Mouse (Mus musculus) kidney, adult 2 months (tissue): ENCODE results near the gene Trp73. TPM values are rescaled to one million over a fixed set of nuclear protein-coding genes. Genes with fewer than 3 reads are reported as not detected.

Experiments used
- DNase-seq: peaks from one replicate; pipeline ENCODE4 v3.0.0; 2021
- H3K27ac ChIP-seq: fragments of 200-500 bp; 2 replicates; pipeline ENCODE4 v1.5.1; 2012; ENCODE audit warnings: low read depth, low read length, control low read depth, inconsistent platforms; ENCODE audit not compliant: insufficient read depth
- H3K27me3 ChIP-seq: fragments of 200-500 bp; replicated peaks from 2 replicates; pipeline ENCODE4 v1.6.1; 2012; ENCODE audit warnings: mild to moderate bottlenecking, moderate library complexity, low read length, inconsistent platforms; ENCODE audit not compliant: control insufficient read depth, insufficient read depth
- H3K36me3 ChIP-seq: fragments of 200-500 bp; 2 replicates; pipeline ENCODE4 v1.6.1; 2012; ENCODE audit warnings: mild to moderate bottlenecking, moderate library complexity, low read length, inconsistent platforms; ENCODE audit not compliant: control insufficient read depth, insufficient read depth
- H3K4me1 ChIP-seq: fragments of 200-500 bp; 2 replicates; pipeline ENCODE4 v1.6.1; 2011; ENCODE audit warnings: low read length; ENCODE audit not compliant: control insufficient read depth, insufficient read depth
- H3K4me3 ChIP-seq: fragments of 200-500 bp; 2 replicates; pipeline ENCODE4 v1.5.1; 2011; ENCODE audit warnings: mild to moderate bottlenecking, low read depth, low read length, control low read depth; ENCODE audit not compliant: insufficient read depth
- CTCF ChIP-seq: fragments of 200-500 bp; conservative IDR thresholded peaks from 2 replicates; pipeline ENCODE4 v1.5.1; 2011; ENCODE audit warnings: low read depth, mild to moderate bottlenecking, control low read depth, low read length, moderate library complexity, mixed read lengths; ENCODE audit not compliant: insufficient read depth, insufficient read length
- POLR2A ChIP-seq: fragments of 200-500 bp; IDR thresholded peaks from one replicate; pipeline ENCODE4 v1.6.1; 2011; ENCODE audit warnings: low read depth, low read length, control low read depth
- WGBS: fragments of 180-500 bp; shearing (Covaris S2); methylation state at CpG from one replicate; pipeline ENCODE4 v1.1.7; 2018; 5-methylcytosine and 5-hydroxymethylcytosine counted together
- polyA plus RNA-seq: library from polyadenylated mRNA; depleted of rRNA; stranded (reverse); fragments of >200 nt; gene quantifications from 2 replicates; pipeline ENCODE4 v1.2.3, GENCODE M21; 2012

The Trp73 gene
- polyA plus RNA-seq, 1 experiment = 0.03 TPM

GRCm38 (mm10) chr4:154081974-154082373 is 58.0 kb downstream of the Trp73 start:
- H3K27me3 ChIP-seq = no peaks in the 10 kb centered on the region
- H3K36me3 ChIP-seq = no peaks in the 10 kb centered on the region
- no peak for DNase-seq
- 65% methylated on average over 1 of the region's 1 CpGs for WGBS
- H3K4me1 ChIP-seq = 0 out of 2 replicates have a peak, but pooled peaks cover 3% of the 10 kb centered on the region
- no peak for TF ChIP-seq CTCF
- TF ChIP-seq POLR2A = no peak
- no peak overlapping the region for H3K4me3 ChIP-seq
- H3K27ac ChIP-seq = no peak overlapping the region

- no peak overlapping the region for H3K27ac ChIP-seq
- TF ChIP-seq POLR2A (no peak), CTCF (no peak)
- DNase-seq = peak; percentile 86
- H3K4me3 ChIP-seq = no peak overlapping the region
- no peaks in the 10 kb centered on the region for H3K27me3 ChIP-seq
- H3K36me3 ChIP-seq = no peaks in the 10 kb centered on the region
- WGBS = 2% methylated on average over 13 of the region's 13 CpGs
- H3K4me1 ChIP-seq = 0 out of 2 replicates have a peak, but pooled peaks cover 3% of the 10 kb centered on the region
Observed at GRCm38 (mm10) chr4:154081021-154081420, 59.0 kb downstream of the Trp73 start.

- DNase-seq = no peak
- 50% methylated on average over 4 of the region's 4 CpGs for WGBS
- no peak overlapping the region for H3K27ac ChIP-seq
- H3K36me3 ChIP-seq = no peaks in the 10 kb centered on the region
- no peak overlapping the region for H3K4me3 ChIP-seq
- 0 out of 2 replicates have a peak, but pooled peaks cover 3% of the 10 kb centered on the region for H3K4me1 ChIP-seq
- TF ChIP-seq POLR2A (no peak), CTCF (no peak)
- H3K27me3 ChIP-seq = no peaks in the 10 kb centered on the region
Observed at GRCm38 (mm10) chr4:154080211-154080610, 59.8 kb downstream of the Trp73 start.

GRCm38 (mm10) chr4:154071941-154072340 is 68.1 kb downstream of the Trp73 start:
- Histone ChIP-seq H3K4me3 (no peak overlapping the region), H3K27ac (no peak overlapping the region), H3K27me3 (no peaks in the 10 kb centered on the region), H3K36me3 (no peaks in the 10 kb centered on the region), H3K4me1 (no peaks in the 10 kb centered on the region)
- 20% methylated on average over 16 of the region's 16 CpGs for WGBS
- no peak for DNase-seq
- no peak for TF ChIP-seq CTCF
- TF ChIP-seq POLR2A = no peak

GRCm38 (mm10) chr4:154071521-154071920 is 68.5 kb downstream of the Trp73 start:
- DNase-seq = no peak
- Histone ChIP-seq H3K36me3 (no peaks in the 10 kb centered on the region), H3K4me3 (no peak overlapping the region), H3K27me3 (no peaks in the 10 kb centered on the region), H3K4me1 (no peaks in the 10 kb centered on the region), H3K27ac (no peak overlapping the region)
- no peak for TF ChIP-seq POLR2A
- TF ChIP-seq CTCF = no peak
- 3% methylated on average over 15 of the region's 20 CpGs for WGBS

GRCm38 (mm10) chr4:154070896-154071295 is 69.1 kb downstream of the Trp73 start:
- TF ChIP-seq POLR2A (no peak), CTCF (peak; percentile 46; the same call in 1 of the 2 replicates)
- Histone ChIP-seq H3K27ac (no peak overlapping the region), H3K4me3 (no peak overlapping the region), H3K27me3 (no peaks in the 10 kb centered on the region), H3K4me1 (no peaks in the 10 kb centered on the region), H3K36me3 (no peaks in the 10 kb centered on the region)
- WGBS = 2% methylated on average over 5 of the region's 5 CpGs
- peak; percentile 25 for DNase-seq

- Histone ChIP-seq H3K36me3 (no peaks in the 10 kb centered on the region), H3K4me1 (no peaks in the 10 kb centered on the region), H3K4me3 (no peak overlapping the region), H3K27me3 (no peaks in the 10 kb centered on the region), H3K27ac (no peak overlapping the region)
- TF ChIP-seq POLR2A = no peak
- TF ChIP-seq CTCF = peak; percentile 80
- 59% methylated on average over 14 of the region's 14 CpGs for WGBS
- peak; percentile 45 for DNase-seq
Observed at GRCm38 (mm10) chr4:154064827-154065773, 74.9 kb downstream of the Trp73 start.
